Mouse (Mus musculus): ENCODE data around the gene Slc2a6. TPM values are rescaled to one million over a fixed set of nuclear protein-coding genes. Genes with fewer than 3 reads are reported as not detected.
A peak's percentile ranks its signal among the peaks of the same experiment; 100 is the strongest.

Slc2a6 gene
- total and polyA plus RNA-seq, 2 experiments from 2014 or later, result 16.7 to 30.9 TPM

DNA sequence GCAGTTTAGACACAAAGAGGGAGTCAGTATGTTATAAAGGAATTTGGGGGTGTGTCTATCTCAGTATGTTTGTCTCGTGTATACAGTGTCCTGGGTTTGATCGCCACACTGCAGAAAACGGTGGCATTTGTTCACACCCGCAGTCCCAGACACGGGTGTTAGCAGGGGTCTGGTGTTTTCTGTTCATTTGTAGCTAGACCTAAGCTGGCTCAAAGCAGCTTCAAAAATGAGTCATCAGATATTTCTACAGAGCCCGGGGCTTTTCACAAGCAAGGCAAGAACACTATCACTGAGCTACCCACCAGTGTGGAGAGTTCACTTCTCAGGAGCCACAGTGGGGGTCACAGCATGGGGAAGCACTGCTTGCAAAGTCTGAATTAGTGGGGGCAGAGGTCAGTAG lies 21.6 kb upstream of the Slc2a6 start:
- H3K4me2 ChIP-seq (ENCODE audit: low read depth, low read length), result no peak overlapping the region
- H3K27me3 ChIP-seq (ENCODE audit: insufficient read depth, low read length), result no peaks in the 10 kb centered on the region
- no peak overlapping the region for H3K4me3 ChIP-seq (ENCODE audit: low read length)
- H3K36me3 ChIP-seq (ENCODE audit: insufficient read depth, low read length), result no peaks in the 10 kb centered on the region
- no peaks in the 10 kb centered on the region for H3K4me1 ChIP-seq (ENCODE audit: insufficient read depth, low read length)
- DNase-seq (ENCODE audit: low spot score) (no peak), ATAC-seq (no peak)
- no peak for TF ChIP-seq CTCF (IDR thresholded peaks at IDR 0.05; ENCODE audit: low read depth)
- no peaks in the 10 kb centered on the region for H3K9me3 ChIP-seq (ENCODE audit: low read length)
- no peak overlapping the region for H3K27ac ChIP-seq
- no peak overlapping the region for H3K9ac ChIP-seq (replicated peaks; ENCODE audit: low read length)
- WGBS, result 42% methylated on average over 6 of the region's 6 CpGs

DNA sequence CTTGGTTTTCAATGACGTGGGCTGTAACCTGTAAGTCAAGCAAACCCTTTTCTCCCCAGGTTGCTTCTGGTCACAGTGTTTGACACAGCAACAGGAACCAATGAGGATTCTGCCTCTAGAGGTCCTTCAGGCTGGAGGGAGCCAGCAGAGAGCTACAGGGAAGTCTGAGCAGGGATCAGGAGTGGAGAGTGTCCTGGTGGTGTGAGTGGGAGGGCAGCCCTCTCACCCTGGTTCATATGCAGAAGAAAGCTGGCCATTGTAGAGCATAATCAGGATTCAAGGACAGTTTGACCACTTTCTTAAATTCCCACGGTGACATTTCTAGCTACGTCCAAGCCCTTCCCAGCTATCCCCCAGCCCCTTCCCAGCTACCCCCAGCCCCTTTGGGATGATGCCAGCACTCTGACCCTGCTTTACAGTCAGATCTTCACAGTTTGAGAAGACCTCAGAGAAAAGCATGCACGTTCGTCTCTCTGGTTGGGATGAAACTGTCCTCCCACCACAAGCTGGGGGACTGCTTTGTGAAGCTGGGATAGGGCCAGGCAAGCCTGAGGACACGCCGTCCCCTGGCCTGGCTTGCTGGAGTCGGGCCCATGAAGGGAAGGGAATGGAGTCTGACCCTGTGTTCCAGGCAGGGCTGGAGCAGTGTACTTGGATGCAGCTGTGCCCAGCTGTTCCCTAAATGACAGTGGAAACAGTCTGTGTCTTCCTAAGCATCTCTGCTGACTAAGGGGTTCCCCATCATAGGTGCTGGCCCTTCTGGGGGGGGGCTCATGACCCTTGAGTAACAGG lies 18.4 kb upstream of the Slc2a6 start:
- WGBS, result 58% methylated on average over 8 of the region's 8 CpGs
- Histone ChIP-seq H3K4me1 (ENCODE audit: insufficient read depth, low read length) (no peaks in the 10 kb centered on the region), H3K36me3 (ENCODE audit: insufficient read depth, low read length) (no peaks in the 10 kb centered on the region), H3K27ac (no peak overlapping the region), H3K9me3 (ENCODE audit: low read length) (no peaks in the 10 kb centered on the region), H3K4me3 (ENCODE audit: low read length) (no peak overlapping the region), H3K27me3 (ENCODE audit: insufficient read depth, low read length) (no peaks in the 10 kb centered on the region), H3K4me2 (ENCODE audit: low read depth, low read length) (no peak overlapping the region), H3K9ac (replicated peaks; ENCODE audit: low read length) (no peak overlapping the region)
- TF ChIP-seq CTCF (IDR thresholded peaks at IDR 0.05; ENCODE audit: low read depth), result no peak
- ATAC-seq (peak; percentile 71; the same call in 1 of the 2 replicates), DNase-seq (ENCODE audit: low spot score) (peak; percentile 43)

DNA sequence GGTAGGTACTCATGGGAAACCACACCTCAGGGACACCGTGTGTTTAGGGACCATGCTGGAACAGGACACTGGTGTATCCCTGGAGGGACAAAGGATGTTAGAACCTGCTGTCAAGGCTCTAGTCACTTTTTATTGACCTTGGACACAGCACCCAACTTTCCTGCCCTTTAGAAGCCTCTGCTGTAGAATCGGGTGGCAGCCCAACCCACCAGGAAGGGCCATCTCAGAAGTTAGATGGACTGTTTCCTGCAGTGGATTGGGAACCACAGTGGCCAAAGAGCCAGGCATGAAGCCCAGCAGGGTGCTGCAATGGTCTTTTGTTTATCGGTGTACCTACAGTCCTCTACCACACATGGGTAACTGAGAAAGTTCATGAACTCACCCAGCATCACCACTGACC lies 16.8 kb upstream of the Slc2a6 start:
- Histone ChIP-seq H3K4me1 (ENCODE audit: insufficient read depth, low read length) (no peaks in the 10 kb centered on the region), H3K9ac (replicated peaks; ENCODE audit: low read length) (no peak overlapping the region), H3K36me3 (ENCODE audit: insufficient read depth, low read length) (no peaks in the 10 kb centered on the region), H3K4me2 (ENCODE audit: low read depth, low read length) (no peak overlapping the region), H3K27me3 (ENCODE audit: insufficient read depth, low read length) (no peaks in the 10 kb centered on the region), H3K27ac (no peak overlapping the region), H3K9me3 (ENCODE audit: low read length) (no peaks in the 10 kb centered on the region), H3K4me3 (ENCODE audit: low read length) (no peak overlapping the region)
- TF ChIP-seq CTCF (IDR thresholded peaks at IDR 0.05; ENCODE audit: low read depth), result no peak
- ATAC-seq (no peak), DNase-seq (ENCODE audit: low spot score) (no peak)
- 86% methylated on average over 3 of the region's 3 CpGs for WGBS

DNA sequence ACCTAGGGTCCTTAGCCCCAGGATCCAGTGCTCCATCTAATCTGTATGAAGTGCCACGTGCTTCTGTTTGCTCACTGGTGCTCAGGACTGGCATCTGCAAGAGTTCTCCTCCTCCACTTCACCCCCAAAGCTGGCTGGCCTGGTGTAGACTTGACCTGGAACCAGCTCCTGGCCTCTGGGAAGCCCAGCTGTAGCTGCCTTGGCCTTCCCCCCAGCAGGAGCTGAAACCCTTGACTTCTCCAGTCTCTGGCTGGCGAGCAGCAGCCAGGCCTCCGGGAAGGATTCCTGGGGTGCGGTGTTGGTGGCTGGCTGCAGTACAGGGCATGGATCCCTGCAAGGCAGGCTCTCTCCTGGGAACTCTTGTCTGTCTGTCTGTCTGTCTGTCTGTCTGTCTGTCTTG lies 16.4 kb upstream of the Slc2a6 start:
- Histone ChIP-seq H3K9me3 (ENCODE audit: low read length) (no peaks in the 10 kb centered on the region), H3K9ac (replicated peaks; ENCODE audit: low read length) (no peak overlapping the region), H3K4me3 (ENCODE audit: low read length) (no peak overlapping the region), H3K27me3 (ENCODE audit: insufficient read depth, low read length) (no peaks in the 10 kb centered on the region), H3K27ac (no peak overlapping the region), H3K36me3 (ENCODE audit: insufficient read depth, low read length) (no peaks in the 10 kb centered on the region), H3K4me2 (ENCODE audit: low read depth, low read length) (no peak overlapping the region), H3K4me1 (ENCODE audit: insufficient read depth, low read length) (no peaks in the 10 kb centered on the region)
- TF ChIP-seq CTCF (IDR thresholded peaks at IDR 0.05; ENCODE audit: low read depth), result no peak
- WGBS, result 66% methylated on average over 4 of the region's 4 CpGs
- no peak for ATAC-seq
- DNase-seq (ENCODE audit: low spot score), result no peak

DNA sequence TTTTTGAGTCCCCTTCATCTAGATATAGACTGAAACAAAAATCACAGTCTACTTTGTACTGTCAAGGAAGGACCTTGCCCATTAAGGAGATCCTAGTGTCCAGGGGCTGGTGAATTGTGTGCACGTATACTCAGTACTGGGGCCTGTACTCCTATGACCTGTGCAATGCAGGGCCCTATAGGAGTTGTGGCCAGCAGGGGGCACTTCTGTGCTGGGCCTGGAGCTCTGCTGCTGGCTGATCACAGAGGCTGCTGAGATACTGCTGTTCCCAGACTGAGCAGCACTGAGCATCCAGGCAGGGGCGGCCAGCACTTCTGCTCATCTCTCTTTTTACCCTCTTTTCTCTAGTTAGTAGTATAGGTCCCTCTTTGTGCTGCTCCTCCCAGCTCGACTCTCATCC lies 15.7 kb upstream of the Slc2a6 start:
- WGBS, result 20% methylated on average over 3 of the region's 3 CpGs
- Histone ChIP-seq H3K27ac (no peak overlapping the region), H3K9ac (replicated peaks; ENCODE audit: low read length) (no peak overlapping the region), H3K4me3 (ENCODE audit: low read length) (no peak overlapping the region), H3K27me3 (ENCODE audit: insufficient read depth, low read length) (no peaks in the 10 kb centered on the region), H3K4me2 (ENCODE audit: low read depth, low read length) (no peak overlapping the region), H3K9me3 (ENCODE audit: low read length) (no peaks in the 10 kb centered on the region), H3K36me3 (ENCODE audit: insufficient read depth, low read length) (no peaks in the 10 kb centered on the region), H3K4me1 (ENCODE audit: insufficient read depth, low read length) (no peaks in the 10 kb centered on the region)
- ATAC-seq (peak; percentile 87), DNase-seq (ENCODE audit: low spot score) (peak; percentile 92)
- peak; percentile 93 for TF ChIP-seq CTCF (IDR thresholded peaks at IDR 0.05; ENCODE audit: low read depth)

DNA sequence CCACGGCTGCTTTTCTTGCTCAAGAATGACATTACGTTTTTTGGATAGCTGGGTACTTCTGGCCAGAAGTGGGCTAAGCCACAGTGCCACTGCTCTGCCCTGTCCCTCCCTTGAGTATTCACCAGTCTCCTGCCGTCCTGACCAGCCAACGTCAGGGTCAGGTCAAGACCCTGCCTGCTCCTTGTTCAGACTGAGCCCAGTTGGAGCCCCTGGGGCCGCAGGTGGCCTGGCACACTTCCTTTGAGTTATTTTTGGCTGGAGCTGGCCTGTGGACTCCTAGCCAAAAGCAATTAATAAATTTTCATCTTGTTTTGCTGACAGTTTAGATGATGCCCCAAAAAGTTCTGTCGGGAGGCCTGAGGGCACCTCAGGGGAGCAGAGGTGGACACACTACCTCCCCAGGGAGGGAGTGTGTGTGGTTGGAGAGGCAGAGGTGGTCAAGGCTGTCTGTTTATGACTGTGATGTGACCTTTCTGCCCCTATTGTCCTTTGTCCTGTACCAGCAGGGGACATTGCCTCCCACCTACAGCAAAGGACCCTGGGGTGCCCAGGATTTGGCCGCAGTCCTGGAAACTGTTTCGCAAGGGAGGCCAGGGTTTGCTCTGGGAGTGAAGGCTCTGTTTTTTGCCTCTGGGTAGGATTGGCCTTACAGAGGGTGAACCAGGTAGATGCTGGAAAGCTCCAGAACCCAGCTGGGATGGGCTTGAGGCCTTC lies 14.5 kb upstream of the Slc2a6 start:
- H3K9ac ChIP-seq (replicated peaks; ENCODE audit: low read length), result no peak overlapping the region
- no peaks in the 10 kb centered on the region for H3K27me3 ChIP-seq (ENCODE audit: insufficient read depth, low read length)
- H3K4me3 ChIP-seq (ENCODE audit: low read length), result no peak overlapping the region
- no peak overlapping the region for H3K4me2 ChIP-seq (ENCODE audit: low read depth, low read length)
- no peaks in the 10 kb centered on the region for H3K9me3 ChIP-seq (ENCODE audit: low read length)
- 58% methylated on average over 8 of the region's 8 CpGs for WGBS
- H3K27ac ChIP-seq, result no peak overlapping the region
- H3K36me3 ChIP-seq (ENCODE audit: insufficient read depth, low read length), result no peaks in the 10 kb centered on the region
- no peaks in the 10 kb centered on the region for H3K4me1 ChIP-seq (ENCODE audit: insufficient read depth, low read length)
- ATAC-seq (no peak), DNase-seq (ENCODE audit: low spot score) (no peak)
- no peak for TF ChIP-seq CTCF (IDR thresholded peaks at IDR 0.05; ENCODE audit: low read depth)

DNA sequence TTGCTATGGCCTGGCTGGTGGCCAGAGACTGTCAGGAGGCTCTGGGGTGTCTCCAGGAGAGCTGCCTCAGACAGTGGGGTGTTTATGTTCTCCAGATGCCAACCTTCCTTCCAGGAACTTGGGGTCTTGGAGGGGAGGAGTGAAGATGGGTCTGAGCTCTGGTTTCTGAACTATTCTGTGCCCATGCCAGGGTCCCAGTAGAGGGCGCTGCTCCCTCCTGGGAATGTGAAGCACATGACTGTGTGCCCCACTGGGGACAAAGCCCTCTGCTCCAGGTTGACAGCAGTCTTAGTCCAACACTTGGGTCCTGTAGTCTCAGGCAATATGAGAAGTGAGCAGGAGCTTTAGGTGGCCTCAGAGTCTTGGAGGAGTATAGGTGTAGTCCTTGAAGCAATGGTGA lies 11.5 kb upstream of the Slc2a6 start:
- Histone ChIP-seq H3K36me3 (ENCODE audit: insufficient read depth, low read length) (no peaks in the 10 kb centered on the region), H3K9ac (replicated peaks; ENCODE audit: low read length) (no peak overlapping the region), H3K4me1 (ENCODE audit: insufficient read depth, low read length) (no peaks in the 10 kb centered on the region), H3K4me2 (ENCODE audit: low read depth, low read length) (no peak overlapping the region), H3K9me3 (ENCODE audit: low read length) (no peaks in the 10 kb centered on the region), H3K27me3 (ENCODE audit: insufficient read depth, low read length) (no peaks in the 10 kb centered on the region), H3K27ac (no peak overlapping the region), H3K4me3 (ENCODE audit: low read length) (no peak overlapping the region)
- no peak for ATAC-seq
- DNase-seq (ENCODE audit: low spot score), result no peak
- TF ChIP-seq CTCF (IDR thresholded peaks at IDR 0.05; ENCODE audit: low read depth), result peak; percentile 49
- WGBS, result 5% methylated on average over 1 of the region's 1 CpGs

All from hindbrain, postnatal 0 days (tissue).